Comparison of ENCODE assay signal across 8 mouse cellular contexts in the genomic region with DNA sequence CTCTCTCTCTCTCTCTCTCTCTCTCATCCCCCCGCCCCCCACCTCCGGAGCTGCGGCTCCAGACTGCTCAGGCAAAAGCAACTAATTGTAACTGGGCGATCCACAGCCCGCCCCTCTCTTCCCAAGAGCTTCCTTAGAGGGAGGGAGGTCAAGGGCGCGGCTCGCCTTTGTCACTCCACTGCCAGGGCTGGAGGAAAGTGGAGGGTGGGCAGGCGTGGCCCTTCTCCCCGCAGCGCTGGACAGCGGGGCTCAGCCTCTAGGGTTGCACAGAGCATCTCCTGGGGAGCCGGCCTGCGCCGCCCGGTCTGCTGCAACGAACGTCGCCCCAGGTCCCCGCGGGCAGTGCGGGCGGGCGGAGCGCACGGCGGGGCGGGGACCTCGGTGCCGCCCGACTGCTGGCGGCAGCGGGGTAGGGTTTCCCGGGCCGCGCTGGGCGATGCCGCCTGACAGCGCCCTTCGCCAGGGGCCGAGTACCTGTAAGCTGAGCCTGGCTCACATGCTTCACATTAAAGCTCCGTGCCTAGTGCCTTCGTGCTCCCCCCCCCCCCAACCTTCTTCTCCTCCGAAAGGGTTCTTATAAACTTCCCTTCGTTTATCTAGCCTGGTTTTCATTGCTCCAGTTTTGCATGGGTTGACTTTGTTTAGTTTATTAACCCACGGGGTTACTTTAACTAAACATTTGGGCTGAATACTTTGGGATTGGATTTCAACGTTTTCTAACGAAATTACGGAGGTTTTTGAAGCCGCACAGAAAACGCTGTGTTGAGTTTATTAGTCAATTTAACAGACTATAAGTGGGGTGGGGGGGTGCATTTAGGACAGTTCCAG. TPM values are rescaled to one million over a fixed set of nuclear protein-coding genes. Genes with fewer than 3 reads are reported as not detected.
DNase-seq lines count a peak whose midpoint lies in the region; ATAC-seq lines count a peak whose summit lies in the region.

No protein-coding gene starts in this region.

- H3K27me3 ChIP-seq in forebrain, embryonic 11.5 days (ENCODE audit: control insufficient read depth, insufficient read depth, low read length), result peaks cover 66% of the 10 kb centered on the region
- peaks cover 56% of the 10 kb centered on the region for H3K27me3 ChIP-seq in intestine, embryonic 16.5 days (replicated peaks; ENCODE audit: control insufficient read depth, insufficient read depth, low read length)
- peaks cover 93% of the 10 kb centered on the region for H3K27me3 ChIP-seq in midbrain, embryonic 13.5 days

- 0 out of 2 replicates have a peak overlapping the region, but pooled peaks have one; percentile 51 for H3K27ac ChIP-seq in forebrain, embryonic 11.5 days (ENCODE audit: low read depth, low read length)
- no peak overlapping the region for H3K27ac ChIP-seq in intestine, embryonic 16.5 days (ENCODE audit: low read length)
- H3K27ac ChIP-seq in midbrain, embryonic 13.5 days, result no peak overlapping the region

- peak overlapping the region; percentile 29 for H3K4me3 ChIP-seq in forebrain, embryonic 11.5 days (ENCODE audit: low read depth, low read length)
- H3K4me3 ChIP-seq in intestine, embryonic 16.5 days (ENCODE audit: low read length), result peak overlapping the region; percentile 46
- peak overlapping the region; percentile 39 for H3K4me3 ChIP-seq in midbrain, embryonic 13.5 days (replicated peaks)

- H3K4me2 ChIP-seq in forebrain, embryonic 11.5 days (ENCODE audit: low read depth, low read length, severe bottlenecking), result peak overlapping the region; percentile 64
- peak overlapping the region; percentile 73 for H3K4me2 ChIP-seq in intestine, embryonic 16.5 days (ENCODE audit: low read depth, low read length)
- H3K4me2 ChIP-seq in midbrain, embryonic 13.5 days (replicated peaks), result peak overlapping the region; percentile 64

- H3K36me3 ChIP-seq in forebrain, embryonic 11.5 days (ENCODE audit: control insufficient read depth, insufficient read depth, low read length), result no peaks in the 10 kb centered on the region
- H3K36me3 ChIP-seq in intestine, embryonic 16.5 days (ENCODE audit: control insufficient read depth, insufficient read depth, low read length), result no peaks in the 10 kb centered on the region
- no peaks in the 10 kb centered on the region for H3K36me3 ChIP-seq in midbrain, embryonic 13.5 days

- H3K4me1 ChIP-seq in forebrain, embryonic 11.5 days (replicated peaks; ENCODE audit: control insufficient read depth, insufficient read depth, low read length), result peaks cover 2% of the 10 kb centered on the region; the same call in 1 of the 2 replicates
- H3K4me1 ChIP-seq in intestine, embryonic 16.5 days (ENCODE audit: control insufficient read depth, insufficient read depth, low read length), result peaks cover 20% of the 10 kb centered on the region
- H3K4me1 ChIP-seq in midbrain, embryonic 13.5 days (replicated peaks), result peaks cover 31% of the 10 kb centered on the region

- H3K9me3 ChIP-seq in forebrain, embryonic 11.5 days (ENCODE audit: control insufficient read depth, low read length), result no peaks in the 10 kb centered on the region
- H3K9me3 ChIP-seq in intestine, embryonic 16.5 days (ENCODE audit: control insufficient read depth, low read length), result no peaks in the 10 kb centered on the region
- H3K9me3 ChIP-seq in midbrain, embryonic 13.5 days, result no peaks in the 10 kb centered on the region

- H3K9ac ChIP-seq in forebrain, embryonic 11.5 days (ENCODE audit: low read length), result peak overlapping the region; percentile 27; the same call in 1 of the 2 replicates
- H3K9ac ChIP-seq in intestine, embryonic 16.5 days (ENCODE audit: low read depth, low read length), result peak overlapping the region; percentile 45; the same call in 1 of the 2 replicates
- peak overlapping the region; percentile 46; the same call in 1 of the 2 replicates for H3K9ac ChIP-seq in midbrain, embryonic 13.5 days (replicated peaks)

- peak; percentile 24 for DNase-seq in ovary, postnatal 36 days (ENCODE audit: low spot score)
- no peak for DNase-seq in ovary, adult 18-20 months (ENCODE audit: low spot score)
- peak; percentile 80 for DNase-seq in forebrain, embryonic 11.5 days (ENCODE audit: low spot score)
- no peak for DNase-seq in left cerebral cortex, adult 8-10 months (ENCODE audit: low spot score in 2 of 2)
- no peak for DNase-seq in right cerebral cortex, postnatal 4 days
- DNase-seq in thymus, adult 18-20 months, result no peak

- ATAC-seq in forebrain, embryonic 11.5 days (replicated peaks; ENCODE audit: low FRiP score), result peak; percentile 76
- ATAC-seq in intestine, embryonic 16.5 days, result peak; percentile 70
- peak; percentile 81 for ATAC-seq in midbrain, embryonic 13.5 days

- WGBS in forebrain, embryonic 11.5 days, result under 1% methylated on average over 49 of the region's 51 CpGs
- WGBS in intestine, embryonic 16.5 days, result under 1% methylated on average over 46 of the region's 51 CpGs
- under 1% methylated on average over 51 of the region's 51 CpGs for WGBS in midbrain, embryonic 13.5 days

RNA-seq across cellular contexts. Expression of a gene that starts 13.1 kb away (rescaled TPM):
- 1.5 and 1.9 TPM in 2 replicates for polyA plus RNA-seq in forebrain, embryonic 11.5 days (2014; fragmentation: Nextera tagmentation; extraction: Ambion mirVana)
- 1.3 and 2.5 TPM in 2 replicates for polyA plus RNA-seq in intestine, embryonic 16.5 days (2015; fragmentation: Nextera tagmentation; extraction: Ambion mirVana)
- 0.51 and 2.4 TPM in 2 replicates for polyA plus RNA-seq in midbrain, embryonic 13.5 days (2015; fragmentation: Nextera tagmentation; extraction: Ambion mirVana)
- not detected for total RNA-seq in left cerebral cortex, adult 8-10 months (2022)

Comparison
In these comparisons a context has a peak if more than half of its experiments do, and no peak if none do; other contexts are left out.
1. DNase-seq: peak in ovary, postnatal 36 days (single experiment) and forebrain, embryonic 11.5 days (single experiment); none in ovary, adult 18-20 months (single experiment), left cerebral cortex, adult 8-10 months (0 of 2), right cerebral cortex, postnatal 4 days (single experiment) and thymus, adult 18-20 months (0 of 2).
2. Peak in every context shown above with its lines, with median percentiles within 50 percentile points of each other: ATAC-seq, H3K4me2 ChIP-seq, H3K4me3 ChIP-seq and H3K9ac ChIP-seq.